Mouse (Mus musculus): ENCODE results near the gene Gsto1. TPM values are rescaled to one million over a fixed set of nuclear protein-coding genes. Genes with fewer than 3 reads are reported as not detected.
A peak's percentile ranks its signal among the peaks of the same experiment; 100 is the strongest.

The Gsto1 gene
- polyA plus RNA-seq (2012) = 3.0 and 3.1 TPM in 2 replicates

DNA sequence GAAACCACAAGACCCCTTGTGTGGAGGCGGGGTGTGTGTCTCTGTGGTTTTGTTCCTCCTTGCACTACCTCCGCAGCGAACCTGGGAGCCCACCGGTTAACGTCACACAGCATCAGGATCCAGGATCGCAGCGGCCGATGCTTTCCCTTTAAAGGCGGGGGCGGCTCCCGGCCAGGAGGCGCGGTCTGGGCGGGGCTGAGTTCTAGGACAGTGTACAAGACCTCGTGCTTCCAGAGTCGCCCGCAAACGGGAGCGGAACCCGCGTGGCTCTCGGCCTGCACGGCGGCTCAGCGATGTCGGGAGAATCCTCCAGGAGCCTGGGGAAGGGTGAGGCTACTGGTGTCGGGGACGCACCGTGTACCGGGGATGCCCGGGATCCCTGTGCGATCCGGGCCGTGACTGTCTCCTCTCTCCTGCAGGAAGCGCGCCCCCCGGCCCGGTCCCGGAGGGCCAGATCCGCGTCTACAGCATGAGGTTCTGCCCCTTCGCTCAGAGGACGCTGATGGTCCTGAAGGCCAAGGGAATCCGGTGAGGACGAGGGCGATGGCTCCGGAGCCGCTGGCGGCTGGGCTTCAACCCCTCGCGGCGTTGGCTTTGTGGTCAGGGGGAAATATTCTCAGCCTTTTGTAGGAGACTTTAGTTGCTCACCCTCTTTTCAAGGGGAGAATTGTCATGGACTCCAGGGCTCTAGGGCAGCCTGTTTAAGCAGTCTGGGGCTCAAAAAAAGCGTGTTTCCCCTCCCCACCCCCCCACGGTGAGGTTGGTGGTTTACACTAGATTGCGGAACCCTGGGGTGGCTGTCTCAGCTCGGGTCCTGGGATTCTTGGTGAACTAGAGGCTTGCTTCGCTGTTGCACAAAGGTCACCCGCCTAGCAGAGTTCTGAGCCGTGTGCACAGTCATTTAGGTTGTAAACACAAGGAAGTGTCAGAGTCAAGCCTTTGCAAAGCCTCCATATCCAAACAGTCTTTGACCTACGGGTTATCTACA, at the start of gene Gsto1:
TSS of gene Gsto1 (plus strand) at position 175 of the 988 bp plus-strand sequence.
- no peak for TF ChIP-seq TAL1 (IDR thresholded peaks at IDR 0.05; ENCODE audit: low read length)
- no peak for TF ChIP-seq GATA1 (IDR thresholded peaks at IDR 0.05; ENCODE audit: low read length)
- Histone ChIP-seq H3K9me3 (ENCODE audit: control insufficient read depth, low read length) (no peaks in the 10 kb centered on the region), H3K36me3 (ENCODE audit: control insufficient read depth) (peaks cover 4% of the 10 kb centered on the region; the same call in 1 of the 2 replicates), H3K4me1 (ENCODE audit: control insufficient read depth) (peaks cover 15% of the 10 kb centered on the region), H3K4me3 (replicated peaks) (peak within 1 kb of the TSS; percentile 64), H3K27me3 (ENCODE audit: control insufficient read depth) (peaks cover 19% of the 10 kb centered on the region)

- Histone ChIP-seq H3K4me1 (ENCODE audit: control insufficient read depth) (no peaks in the 10 kb centered on the region), H3K36me3 (ENCODE audit: control insufficient read depth) (no peaks in the 10 kb centered on the region), H3K27me3 (ENCODE audit: control insufficient read depth) (no peaks in the 10 kb centered on the region), H3K4me3 (replicated peaks) (no peak overlapping the region), H3K9me3 (ENCODE audit: control insufficient read depth, low read length) (no peaks in the 10 kb centered on the region)
- no peak for TF ChIP-seq GATA1 (IDR thresholded peaks at IDR 0.05; ENCODE audit: low read length)
- no peak for TF ChIP-seq TAL1 (IDR thresholded peaks at IDR 0.05; ENCODE audit: low read length)
Measured at GRCm38 (mm10) chr19:47812091-47812490, 42.7 kb upstream of the Gsto1 start.

DNA sequence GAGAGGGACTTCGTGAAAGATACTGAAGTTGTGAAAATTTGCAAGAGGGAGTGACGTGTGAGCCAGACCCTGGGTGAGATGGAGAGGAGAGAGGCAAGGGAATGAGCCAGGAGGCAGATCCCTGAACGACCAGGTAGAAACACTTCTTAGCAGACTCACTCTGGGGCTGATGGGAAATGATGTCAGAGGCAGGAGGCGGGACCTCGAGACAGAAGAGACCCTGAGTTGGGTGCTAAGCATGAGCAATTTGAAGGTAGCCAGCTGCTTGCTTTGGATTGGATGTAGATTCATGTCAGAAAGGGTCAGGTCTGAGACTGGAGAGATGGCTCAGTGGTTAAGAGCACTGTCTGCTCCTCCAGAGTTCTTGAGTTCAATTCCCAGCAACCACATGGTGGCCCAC, 40.0 kb upstream of the Gsto1 start:
- TF ChIP-seq TAL1 (IDR thresholded peaks at IDR 0.05; ENCODE audit: low read length) (no peak), GATA1 (IDR thresholded peaks at IDR 0.05; ENCODE audit: low read length) (no peak)
- H3K4me3 ChIP-seq (replicated peaks) = no peak overlapping the region
- no peaks in the 10 kb centered on the region for H3K27me3 ChIP-seq (ENCODE audit: control insufficient read depth)
- no peaks in the 10 kb centered on the region for H3K9me3 ChIP-seq (ENCODE audit: control insufficient read depth, low read length)
- no peaks in the 10 kb centered on the region for H3K36me3 ChIP-seq (ENCODE audit: control insufficient read depth)
- H3K4me1 ChIP-seq (ENCODE audit: control insufficient read depth) = no peaks in the 10 kb centered on the region

GRCm38 (mm10) chr19:47817692-47818091, 37.1 kb upstream of the Gsto1 start:
- H3K4me1 ChIP-seq (ENCODE audit: control insufficient read depth) = no peaks in the 10 kb centered on the region
- H3K4me3 ChIP-seq (replicated peaks) = no peak overlapping the region
- no peak for TF ChIP-seq GATA1 (IDR thresholded peaks at IDR 0.05; ENCODE audit: low read length)
- TF ChIP-seq TAL1 (IDR thresholded peaks at IDR 0.05; ENCODE audit: low read length) = no peak
- peaks cover 8% of the 10 kb centered on the region for H3K27me3 ChIP-seq (ENCODE audit: control insufficient read depth)
- no peaks in the 10 kb centered on the region for H3K9me3 ChIP-seq (ENCODE audit: control insufficient read depth, low read length)
- no peaks in the 10 kb centered on the region for H3K36me3 ChIP-seq (ENCODE audit: control insufficient read depth)

- Histone ChIP-seq H3K4me1 (ENCODE audit: control insufficient read depth) (no peaks in the 10 kb centered on the region), H3K27me3 (ENCODE audit: control insufficient read depth) (peaks cover 12% of the 10 kb centered on the region), H3K9me3 (ENCODE audit: control insufficient read depth, low read length) (no peaks in the 10 kb centered on the region), H3K36me3 (ENCODE audit: control insufficient read depth) (no peaks in the 10 kb centered on the region), H3K4me3 (replicated peaks) (no peak overlapping the region)
- no peak for TF ChIP-seq GATA1 (IDR thresholded peaks at IDR 0.05; ENCODE audit: low read length)
- no peak for TF ChIP-seq TAL1 (IDR thresholded peaks at IDR 0.05; ENCODE audit: low read length)
Measured at GRCm38 (mm10) chr19:47820832-47821493, 33.8 kb upstream of the Gsto1 start.

GRCm38 (mm10) chr19:47821494-47821872, 33.3 kb upstream of the Gsto1 start:
- Histone ChIP-seq H3K4me1 (ENCODE audit: control insufficient read depth) (no peaks in the 10 kb centered on the region), H3K9me3 (ENCODE audit: control insufficient read depth, low read length) (no peaks in the 10 kb centered on the region), H3K4me3 (replicated peaks) (no peak overlapping the region), H3K27me3 (ENCODE audit: control insufficient read depth) (peaks cover 12% of the 10 kb centered on the region), H3K36me3 (ENCODE audit: control insufficient read depth) (no peaks in the 10 kb centered on the region)
- TF ChIP-seq GATA1 (IDR thresholded peaks at IDR 0.05; ENCODE audit: low read length) = no peak
- TF ChIP-seq TAL1 (IDR thresholded peaks at IDR 0.05; ENCODE audit: low read length) = no peak

DNA sequence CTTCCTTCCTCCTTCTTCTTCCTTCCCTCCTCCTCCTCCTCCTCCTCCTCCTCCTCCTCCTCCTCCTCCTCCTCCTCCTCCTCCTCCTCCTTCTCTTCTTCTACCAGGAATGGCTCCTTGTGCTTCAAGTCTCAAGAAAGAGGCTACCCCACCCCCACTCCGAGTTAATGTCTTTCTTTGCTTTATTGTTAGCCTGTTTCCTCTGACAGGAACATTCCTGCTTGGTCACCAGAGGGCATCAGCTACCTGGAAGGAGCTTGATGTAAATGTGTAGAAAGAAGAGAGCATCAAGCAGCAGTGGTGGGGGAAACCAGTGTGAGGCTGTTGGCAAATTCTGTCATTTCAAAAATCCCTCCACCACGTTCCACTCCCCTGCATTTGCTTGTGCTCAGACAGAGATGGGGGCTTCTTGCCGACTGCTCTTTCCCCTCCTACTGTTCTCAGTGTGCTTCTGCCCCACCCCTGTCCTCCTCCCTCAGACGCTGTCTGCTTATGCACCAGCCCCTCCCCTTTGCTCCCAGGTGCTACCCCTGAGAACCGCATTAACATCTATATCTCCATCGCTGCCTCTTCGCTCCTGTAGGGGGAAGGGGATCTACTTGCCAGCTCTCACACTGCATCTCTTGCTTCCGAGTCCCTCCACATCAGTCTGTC, 32.5 kb upstream of the Gsto1 start:
- no peak for TF ChIP-seq TAL1 (IDR thresholded peaks at IDR 0.05; ENCODE audit: low read length)
- no peak for TF ChIP-seq GATA1 (IDR thresholded peaks at IDR 0.05; ENCODE audit: low read length)
- no peaks in the 10 kb centered on the region for H3K9me3 ChIP-seq (ENCODE audit: control insufficient read depth, low read length)
- no peaks in the 10 kb centered on the region for H3K36me3 ChIP-seq (ENCODE audit: control insufficient read depth)
- no peak overlapping the region for H3K4me3 ChIP-seq (replicated peaks)
- no peaks in the 10 kb centered on the region for H3K4me1 ChIP-seq (ENCODE audit: control insufficient read depth)
- H3K27me3 ChIP-seq (ENCODE audit: control insufficient read depth) = peaks cover 12% of the 10 kb centered on the region

GRCm38 (mm10) chr19:47824026-47824425, 30.7 kb upstream of the Gsto1 start:
- no peak for TF ChIP-seq GATA1 (IDR thresholded peaks at IDR 0.05; ENCODE audit: low read length)
- TF ChIP-seq TAL1 (IDR thresholded peaks at IDR 0.05; ENCODE audit: low read length) = no peak
- H3K9me3 ChIP-seq (ENCODE audit: control insufficient read depth, low read length) = no peaks in the 10 kb centered on the region
- H3K4me1 ChIP-seq (ENCODE audit: control insufficient read depth) = no peaks in the 10 kb centered on the region
- no peak overlapping the region for H3K4me3 ChIP-seq (replicated peaks)
- peaks cover 12% of the 10 kb centered on the region for H3K27me3 ChIP-seq (ENCODE audit: control insufficient read depth)
- no peaks in the 10 kb centered on the region for H3K36me3 ChIP-seq (ENCODE audit: control insufficient read depth)

All from erythroblast, embryonic 14.5 days (primary cell).